Mouse (Mus musculus): ENCODE results near the gene Fam217a. TPM values are rescaled to one million over a fixed set of nuclear protein-coding genes. Genes with fewer than 3 reads are reported as not detected.
"Not testable (repeated sequence)": the region's sequence is repeated elsewhere in the genome, so short reads cannot be mapped to it uniquely, and the experiment has no call there.

The Fam217a gene
- polyA plus RNA-seq, 1 experiment from 2014 or later: 0.52 TPM

GRCm38 (mm10) chr13:34942370-34942769, 18.3 kb upstream of the Fam217a start:
- Histone ChIP-seq H3K36me3 (ENCODE audit: poor library complexity, severe bottlenecking) (no peaks in the 10 kb centered on the region), H3K27me3 (no peaks in the 10 kb centered on the region), H3K9me3 (replicated peaks) (no peaks in the 10 kb centered on the region), H3K27ac (no peak overlapping the region), H3K4me2 (no peak overlapping the region), H3K9ac (no peak overlapping the region), H3K4me1 (no peaks in the 10 kb centered on the region), H3K4me3 (no peak overlapping the region)
- no peak for ATAC-seq

GRCm38 (mm10) chr13:34934931-34935644, 11.0 kb upstream of the Fam217a start:
- H3K4me3 ChIP-seq: no peak overlapping the region
- no peak overlapping the region for H3K4me2 ChIP-seq
- no peaks in the 10 kb centered on the region for H3K36me3 ChIP-seq (ENCODE audit: poor library complexity, severe bottlenecking)
- no peaks in the 10 kb centered on the region for H3K9me3 ChIP-seq (replicated peaks)
- 73% methylated on average over 10 of the region's 10 CpGs for WGBS
- H3K9ac ChIP-seq: no peak overlapping the region
- H3K27me3 ChIP-seq: no peaks in the 10 kb centered on the region
- no peaks in the 10 kb centered on the region for H3K4me1 ChIP-seq
- peak; percentile 68; the same call in 1 of the 2 replicates for ATAC-seq
- H3K27ac ChIP-seq: no peak overlapping the region

GRCm38 (mm10) chr13:34916520-34917167, 7.5 kb downstream of the Fam217a start:
- Histone ChIP-seq H3K9me3 (replicated peaks) (no peaks in the 10 kb centered on the region), H3K27ac (no peak overlapping the region), H3K27me3 (no peaks in the 10 kb centered on the region), H3K36me3 (ENCODE audit: poor library complexity, severe bottlenecking) (no peaks in the 10 kb centered on the region), H3K4me2 (peak overlapping the region; percentile 48), H3K9ac (no peak overlapping the region), H3K4me3 (peak overlapping the region; percentile 16; the same call in 1 of the 2 replicates), H3K4me1 (0 out of 2 replicates have a peak, but pooled peaks cover 4% of the 10 kb centered on the region)
- 41% methylated on average over 37 of the region's 37 CpGs for WGBS
- ATAC-seq: peak; percentile 30; the same call in 1 of the 2 replicates

GRCm38 (mm10) chr13:34914614-34915013, 9.5 kb downstream of the Fam217a start:
- 87% methylated on average over 9 of the region's 9 CpGs for WGBS
- H3K4me3 ChIP-seq: no peak overlapping the region
- no peak overlapping the region for H3K27ac ChIP-seq
- H3K36me3 ChIP-seq (ENCODE audit: poor library complexity, severe bottlenecking): no peaks in the 10 kb centered on the region
- no peak overlapping the region for H3K4me2 ChIP-seq
- no peak for ATAC-seq
- H3K27me3 ChIP-seq: no peaks in the 10 kb centered on the region
- 0 out of 2 replicates have a peak, but pooled peaks cover 4% of the 10 kb centered on the region for H3K4me1 ChIP-seq
- no peaks in the 10 kb centered on the region for H3K9me3 ChIP-seq (replicated peaks)
- H3K9ac ChIP-seq: no peak overlapping the region

- no peak for ATAC-seq
- Histone ChIP-seq H3K27me3 (no peaks in the 10 kb centered on the region), H3K27ac (no peak overlapping the region), H3K36me3 (ENCODE audit: poor library complexity, severe bottlenecking) (peaks cover 91% of the 10 kb centered on the region), H3K9me3 (replicated peaks) (no peaks in the 10 kb centered on the region), H3K4me2 (no peak overlapping the region), H3K4me3 (no peak overlapping the region), H3K9ac (no peak overlapping the region), H3K4me1 (no peaks in the 10 kb centered on the region)
- WGBS: 58% methylated on average over 1 of the region's 1 CpGs
Measured at GRCm38 (mm10) chr13:34892871-34893270, 31.2 kb downstream of the Fam217a start.

- H3K4me2 ChIP-seq: peak overlapping the region; percentile 66
- WGBS: 9% methylated on average over 3 of the region's 3 CpGs
- no peak overlapping the region for H3K27ac ChIP-seq
- H3K9me3 ChIP-seq (replicated peaks): no peaks in the 10 kb centered on the region
- H3K36me3 ChIP-seq (ENCODE audit: poor library complexity, severe bottlenecking): 0 out of 2 replicates have a peak, but pooled peaks cover 3% of the 10 kb centered on the region
- no peak for ATAC-seq
- H3K9ac ChIP-seq: peak overlapping the region; percentile 94
- H3K27me3 ChIP-seq: no peaks in the 10 kb centered on the region
- peaks cover 22% of the 10 kb centered on the region for H3K4me1 ChIP-seq
- peak overlapping the region; percentile 85 for H3K4me3 ChIP-seq
Measured at GRCm38 (mm10) chr13:34876481-34876880, 47.6 kb downstream of the Fam217a start.

- H3K27me3 ChIP-seq: no peaks in the 10 kb centered on the region
- under 1% methylated on average over 45 of the region's 50 CpGs for WGBS
- peak; percentile 30 for ATAC-seq
- peak overlapping the region; percentile 94 for H3K9ac ChIP-seq
- peak overlapping the region; percentile 96 for H3K27ac ChIP-seq
- H3K4me2 ChIP-seq: peak overlapping the region; percentile 66
- H3K4me3 ChIP-seq: peak overlapping the region; percentile 85
- H3K4me1 ChIP-seq: peaks cover 22% of the 10 kb centered on the region
- H3K36me3 ChIP-seq (ENCODE audit: poor library complexity, severe bottlenecking): no peaks in the 10 kb centered on the region
- H3K9me3 ChIP-seq (replicated peaks): no peaks in the 10 kb centered on the region
Measured at GRCm38 (mm10) chr13:34875741-34876445, 48.2 kb downstream of the Fam217a start.

GRCm38 (mm10) chr13:34875166-34875710, 48.9 kb downstream of the Fam217a start, which contains the start of gene Prpf4b:
Prpf4b (plus strand) TSS chr13:34875302.
- H3K27ac ChIP-seq: peak within 1 kb of the TSS; percentile 96
- H3K27me3 ChIP-seq: no peaks in the 10 kb centered on the region
- H3K36me3 ChIP-seq (ENCODE audit: poor library complexity, severe bottlenecking): no peaks in the 10 kb centered on the region
- peak within 1 kb of the TSS; percentile 94 for H3K9ac ChIP-seq
- peaks cover 22% of the 10 kb centered on the region for H3K4me1 ChIP-seq
- H3K9me3 ChIP-seq (replicated peaks): no peaks in the 10 kb centered on the region
- peak within 1 kb of the TSS; percentile 85 for H3K4me3 ChIP-seq
- peak within 1 kb of the TSS; percentile 66 for H3K4me2 ChIP-seq
- under 1% methylated on average over 39 of the region's 40 CpGs for WGBS
- peak; percentile 87 for ATAC-seq

- H3K9ac ChIP-seq: peak overlapping the region; percentile 94; the same call in 1 of the 2 replicates
Measured at GRCm38 (mm10) chr13:34874736-34875135, 49.4 kb downstream of the Fam217a start.

GRCm38 (mm10) chr13:34873801-34874681, 50.1 kb downstream of the Fam217a start:
- no peaks in the 10 kb centered on the region for H3K27me3 ChIP-seq
- H3K36me3 ChIP-seq (ENCODE audit: poor library complexity, severe bottlenecking): no peaks in the 10 kb centered on the region
- peak overlapping the region; percentile 66 for H3K4me2 ChIP-seq
- H3K9me3 ChIP-seq (replicated peaks): no peaks in the 10 kb centered on the region
- H3K4me3 ChIP-seq: peak overlapping the region; percentile 85
- H3K4me1 ChIP-seq: peaks cover 22% of the 10 kb centered on the region
- ATAC-seq: peak; percentile 91
- 2% methylated on average over 45 of the region's 45 CpGs for WGBS
- H3K27ac ChIP-seq: peak overlapping the region; percentile 96
- H3K9ac ChIP-seq: peak overlapping the region; percentile 71

More at GRCm38 (mm10) chr13:34874736-34875135, 49.4 kb downstream of the Fam217a start:
- not testable (repeated sequence) for H3K27me3 ChIP-seq; H3K9me3 ChIP-seq (replicated peaks); ATAC-seq; H3K36me3 ChIP-seq (ENCODE audit: poor library complexity, severe bottlenecking)
- Histone ChIP-seq H3K27ac (peak overlapping the region; percentile 96), H3K4me1 (peaks cover 22% of the 10 kb centered on the region), H3K4me2 (peak overlapping the region; percentile 66), H3K4me3 (peak overlapping the region; percentile 85)
- 20% methylated on average over 13 of the region's 13 CpGs for WGBS
